Mouse (Mus musculus) ES-Bruce4 (cell line): ENCODE measurements at regions not wholly inside any gene's neighbourhood (a gene's known extent, or its start where the extent isn't known, plus 50 kb on each side); places are given as distances from the start of the nearest gene placed in this dataset.

Source experiments
- CTCF ChIP-seq: IDR thresholded peaks from one replicate; pipeline ENCODE4 v1.8.1; 2011; ENCODE audit warnings: low read depth, low read length
- EP300 ChIP-seq: IDR thresholded peaks from 2 replicates; pipeline ENCODE4 v1.6.1; 2011; ENCODE audit warnings: low read depth, low read length; ENCODE audit not compliant: insufficient read depth
- POLR2A ChIP-seq: IDR thresholded peaks from one replicate; pipeline ENCODE4 v1.8.1; 2011; ENCODE audit warnings: low read length; ENCODE audit not compliant: insufficient read depth

GRCm38 (mm10) chr5:74143994-74144393 lies 51.1 kb upstream of the Rasl11b start:
- TF ChIP-seq CTCF (no peak), POLR2A (no peak), EP300 (no peak)
